Mouse (Mus musculus): ENCODE results near the gene Serpinf2.
A peak's percentile ranks its signal among the peaks of the same experiment; 100 is the strongest.

Serpinf2 gene

DNA sequence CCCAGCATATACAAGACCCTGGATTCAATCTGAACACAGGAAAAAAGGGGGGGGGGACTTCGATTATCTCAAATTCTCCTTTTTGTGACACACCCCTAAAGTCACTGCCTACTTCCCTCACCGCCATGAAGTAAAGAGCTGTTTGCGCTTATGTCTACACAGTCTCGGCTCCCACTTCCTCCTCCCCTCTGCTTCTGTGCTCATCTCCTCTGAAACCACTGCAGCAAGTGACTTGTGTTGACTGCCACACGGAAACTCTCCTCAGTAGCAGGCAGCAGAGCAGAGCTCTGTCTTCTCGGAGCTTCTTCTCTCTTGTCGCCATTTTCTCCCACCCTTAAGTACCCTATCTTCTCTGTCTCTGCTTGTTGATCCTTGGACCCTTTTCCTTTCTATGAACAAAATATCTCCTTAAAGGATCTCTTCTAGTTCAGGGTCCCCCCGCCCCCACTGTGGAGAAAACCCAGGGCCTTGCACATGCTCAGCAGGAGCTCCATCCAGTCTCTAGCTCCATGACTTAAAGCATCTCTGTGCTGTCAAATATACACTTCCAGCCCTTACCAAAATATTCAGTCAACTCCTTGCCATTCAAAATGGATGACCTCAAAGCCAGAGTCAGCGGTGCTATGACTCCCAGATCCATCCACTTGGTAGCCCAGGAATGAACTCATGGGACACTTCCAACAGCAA is 10.2 kb downstream of the Serpinf2 start:
- peak; percentile 25 for DNase-seq (ENCODE audit: low read depth)

DNA sequence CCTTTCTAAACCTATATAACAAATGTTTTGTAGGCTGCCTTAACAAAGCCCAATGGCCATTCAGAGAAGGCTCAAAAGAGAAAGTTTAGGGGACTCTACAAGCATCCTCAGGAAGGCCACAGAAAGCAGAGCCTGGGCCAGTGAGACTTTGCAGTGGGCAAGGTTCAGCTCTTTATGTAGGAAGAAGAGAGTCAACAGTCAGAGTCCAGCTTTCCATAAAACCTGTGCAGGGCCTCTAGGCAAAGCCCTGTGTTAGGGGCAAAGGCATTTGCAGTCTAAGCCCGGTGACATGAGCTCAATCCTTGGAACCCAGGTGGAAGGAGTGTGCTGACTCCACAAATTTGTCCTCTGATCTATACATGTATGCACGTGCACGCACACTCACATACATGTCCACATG is 14.9 kb downstream of the Serpinf2 start:
- DNase-seq (ENCODE audit: low read depth), result no peak

DNA sequence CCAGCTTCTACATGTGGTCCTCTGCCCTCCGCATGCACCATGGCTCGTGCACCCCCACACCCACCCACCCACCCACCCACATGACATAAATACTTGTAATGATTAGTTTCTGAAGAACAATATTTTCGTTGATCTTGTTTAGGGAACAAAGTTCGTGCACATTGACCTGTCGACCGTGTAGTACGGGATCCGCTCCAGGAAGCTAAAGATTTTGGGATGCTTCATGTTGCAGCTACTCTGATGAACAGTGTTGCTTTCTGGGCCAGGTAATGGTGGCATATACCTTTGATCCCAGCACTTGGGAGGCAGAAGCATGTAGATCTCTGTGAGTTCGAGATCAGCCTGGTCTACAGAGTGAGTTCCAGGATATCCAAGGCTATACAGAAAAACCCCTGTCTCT is 15.4 kb downstream of the Serpinf2 start:
- DNase-seq (ENCODE audit: low read depth), result no peak

DNA sequence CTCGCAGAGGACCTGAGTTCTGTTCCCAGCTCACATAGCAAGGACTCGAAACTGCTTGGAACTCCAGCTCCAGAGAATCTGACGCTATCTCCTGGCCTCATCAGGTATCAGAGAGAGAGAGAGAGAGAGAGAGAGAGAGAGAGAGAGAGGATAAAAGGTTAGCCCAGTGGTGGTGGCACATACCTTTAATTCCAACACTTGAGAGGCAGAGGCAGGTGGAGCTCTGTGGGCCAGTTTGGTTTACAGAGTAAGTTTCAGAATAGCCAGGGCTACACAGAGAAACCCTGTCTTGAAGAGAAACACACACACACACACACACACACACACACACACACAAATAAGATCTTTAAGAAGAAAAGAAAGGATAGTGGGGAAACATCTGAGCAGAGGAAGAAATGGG is 16.3 kb downstream of the Serpinf2 start:
- DNase-seq (ENCODE audit: low read depth), result no peak

DNA sequence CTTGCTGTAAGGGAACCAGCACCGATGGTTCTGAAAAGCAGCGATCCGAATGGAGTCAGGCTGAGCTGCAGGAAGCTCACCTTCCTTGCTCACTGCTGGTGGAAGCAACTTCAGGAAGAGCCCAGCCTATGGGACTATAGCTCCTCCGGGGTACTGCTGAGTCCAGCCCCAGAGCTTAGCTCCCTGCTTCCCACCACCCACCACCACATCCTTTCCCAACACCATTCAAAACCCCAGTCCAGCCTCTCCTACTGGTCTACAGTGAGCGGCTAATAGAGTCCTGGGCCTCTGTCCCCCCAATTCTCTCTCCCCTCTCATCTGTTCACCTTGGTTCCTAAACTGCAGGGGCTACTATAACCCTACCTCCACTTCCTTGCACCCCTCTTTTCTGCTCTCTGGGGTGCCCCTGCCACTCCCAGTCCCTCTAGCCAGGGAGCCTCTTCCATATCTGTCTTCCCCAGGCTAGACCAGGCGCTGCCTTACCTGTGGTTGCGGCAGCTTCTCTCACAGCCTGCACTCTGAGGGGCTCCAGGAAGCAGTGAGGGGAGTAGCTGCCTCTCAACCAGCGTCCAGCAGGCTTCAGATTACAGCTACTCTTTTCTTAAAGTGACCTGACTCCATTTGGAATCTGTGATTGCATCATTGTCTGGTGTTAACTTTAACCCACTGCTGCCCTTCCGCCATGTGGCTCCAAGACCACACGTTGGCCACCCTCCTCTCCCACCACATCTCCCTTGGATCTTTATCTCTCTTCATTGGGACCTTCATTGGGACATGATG is 17.2 kb downstream of the Serpinf2 start, which contains the start of gene Serpinf1:
TSS of gene Serpinf1 (minus strand) at position 689 of the 780 bp plus-strand sequence.
- no peak for DNase-seq (ENCODE audit: low read depth)

DNA sequence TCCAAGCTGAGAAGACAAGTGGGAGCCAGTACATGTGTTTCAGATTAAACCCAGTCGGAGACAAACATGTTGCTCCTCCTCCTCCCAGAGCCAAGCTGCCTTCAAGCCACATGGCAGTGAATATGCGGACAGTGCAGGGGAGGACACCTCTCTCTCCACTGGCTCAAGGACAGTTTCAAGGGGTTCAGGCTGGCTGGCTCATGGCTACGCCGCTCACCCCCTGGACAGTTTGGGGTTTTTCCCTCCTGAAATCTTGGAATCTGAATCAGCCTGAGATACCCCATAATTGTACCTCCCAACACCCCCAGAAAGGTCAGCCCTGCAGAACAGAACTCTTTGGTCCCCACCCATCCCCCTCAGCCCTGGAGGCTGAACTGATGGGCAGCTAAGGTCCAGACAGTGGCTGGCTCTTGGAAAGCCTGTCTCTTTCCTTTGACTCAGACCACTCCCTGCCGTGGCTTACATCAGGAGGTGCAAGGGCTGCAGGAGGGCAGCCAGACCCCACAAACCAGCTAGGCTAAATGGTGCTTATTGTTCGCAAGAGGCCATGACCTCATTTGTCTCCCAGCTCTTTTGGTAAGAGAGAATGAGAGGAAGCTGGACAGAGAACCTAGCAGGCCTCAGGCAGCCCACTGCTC is 17.9 kb downstream of the Serpinf2 start:
- DNase-seq (ENCODE audit: low read depth), result no peak

DNA sequence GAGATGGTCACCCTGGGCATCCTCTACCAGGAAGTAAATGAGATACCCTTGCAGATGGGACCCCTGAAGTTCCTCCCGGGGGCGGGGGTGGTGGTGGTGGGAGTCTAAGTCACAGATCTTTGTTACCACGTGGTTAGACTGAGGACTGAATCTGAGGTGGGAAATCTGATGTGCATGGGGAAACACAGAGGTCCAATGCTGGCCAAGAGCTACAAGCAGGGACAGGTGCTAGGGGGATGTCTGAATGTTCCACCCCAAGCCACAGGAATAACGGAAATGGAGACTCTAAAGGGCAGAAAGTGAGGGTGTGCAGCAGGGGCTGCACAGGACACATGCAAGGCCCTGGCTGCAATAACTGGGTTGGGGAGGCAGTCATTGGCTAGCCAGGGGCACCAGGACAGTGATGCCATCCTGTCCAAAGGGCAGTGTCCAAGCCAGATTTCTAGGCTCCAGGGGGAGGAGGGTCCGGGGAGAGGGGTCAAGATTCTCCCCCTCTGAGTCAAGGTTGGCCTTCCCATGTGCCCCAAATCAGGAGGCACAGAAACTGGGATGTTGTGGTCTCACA is 18.5 kb downstream of the Serpinf2 start:
- no peak for DNase-seq (ENCODE audit: low read depth)

DNA sequence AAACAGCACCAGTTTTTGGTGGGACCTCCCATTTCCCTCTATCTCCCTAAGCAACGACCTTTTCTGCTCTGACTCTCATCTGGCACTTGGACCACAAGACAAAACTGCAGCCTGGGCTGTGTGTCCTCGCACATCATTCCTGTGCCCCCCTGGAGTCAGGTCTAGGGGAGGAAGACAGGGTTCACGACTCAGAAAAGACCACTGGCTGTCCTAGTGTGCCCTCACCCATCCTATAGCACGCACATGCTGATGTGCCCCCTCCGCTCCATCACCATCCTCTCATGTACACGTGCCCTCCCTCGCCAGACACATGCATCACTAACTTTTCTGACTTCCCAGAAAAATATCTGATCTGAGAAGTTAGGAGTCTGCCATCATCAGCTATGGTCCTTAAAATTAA is 19.4 kb downstream of the Serpinf2 start:
- no peak for DNase-seq (ENCODE audit: low read depth)

DNA sequence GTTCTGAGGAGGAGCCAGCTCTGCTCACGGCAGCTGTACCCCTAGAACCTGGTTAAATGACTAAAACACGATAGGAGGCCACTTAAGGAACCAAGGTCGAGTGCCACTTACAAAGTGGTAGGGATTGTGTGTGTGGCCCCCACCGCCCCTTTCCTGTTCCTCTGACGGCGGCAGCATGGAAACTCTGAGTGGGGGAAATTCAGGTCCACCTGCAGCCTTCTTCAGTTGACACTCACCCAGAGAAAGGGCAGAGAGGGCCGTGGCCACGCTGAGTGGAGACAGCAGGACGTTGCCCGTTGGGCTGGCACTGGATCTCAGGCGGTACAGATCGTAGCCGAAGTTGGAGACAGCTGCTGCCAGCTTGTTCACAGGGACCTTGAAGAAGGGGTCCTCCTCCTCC is 23.4 kb downstream of the Serpinf2 start:
- DNase-seq (ENCODE audit: low read depth), result no peak

DNA sequence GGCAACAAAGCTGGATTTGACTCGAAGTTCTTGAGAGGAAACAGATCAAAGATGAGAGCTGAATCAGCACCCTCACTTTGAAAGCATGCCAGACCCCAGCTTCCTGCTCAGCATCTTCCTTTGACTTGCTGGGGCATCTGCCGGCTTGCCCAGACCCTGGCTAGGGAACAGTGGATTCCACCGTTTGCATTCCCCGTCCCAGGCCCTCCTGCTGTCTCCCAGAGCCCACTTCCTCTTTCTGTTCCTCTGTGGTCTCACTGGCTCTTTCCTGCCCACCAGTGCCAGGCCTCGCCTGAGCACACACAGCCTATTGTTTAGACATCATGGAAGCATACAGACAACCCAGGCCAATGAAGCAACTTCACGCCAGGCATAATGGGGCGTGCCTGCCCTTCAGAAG is 24.3 kb downstream of the Serpinf2 start:
- peak; percentile 39 for DNase-seq (ENCODE audit: low read depth)

DNA sequence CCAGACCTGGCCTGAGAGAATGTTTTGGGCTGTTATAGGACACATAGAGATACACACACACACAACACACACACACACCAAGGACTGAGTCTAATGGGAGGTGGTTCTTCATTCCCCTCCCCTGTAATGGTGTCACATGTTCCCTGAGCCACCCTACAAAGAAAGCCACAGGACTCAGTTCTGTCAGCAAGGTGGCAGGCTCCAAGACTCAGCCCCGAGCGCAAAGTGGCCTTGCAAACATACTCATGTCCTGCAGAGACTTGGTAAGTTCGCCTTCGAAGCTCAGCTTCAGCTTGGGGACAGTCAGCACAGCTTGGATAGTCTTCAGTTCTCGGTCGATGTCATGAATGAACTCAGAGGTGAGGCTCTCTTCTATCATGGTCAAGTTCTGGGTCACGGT is 28.8 kb downstream of the Serpinf2 start:
- DNase-seq (ENCODE audit: low read depth), result no peak

DNA sequence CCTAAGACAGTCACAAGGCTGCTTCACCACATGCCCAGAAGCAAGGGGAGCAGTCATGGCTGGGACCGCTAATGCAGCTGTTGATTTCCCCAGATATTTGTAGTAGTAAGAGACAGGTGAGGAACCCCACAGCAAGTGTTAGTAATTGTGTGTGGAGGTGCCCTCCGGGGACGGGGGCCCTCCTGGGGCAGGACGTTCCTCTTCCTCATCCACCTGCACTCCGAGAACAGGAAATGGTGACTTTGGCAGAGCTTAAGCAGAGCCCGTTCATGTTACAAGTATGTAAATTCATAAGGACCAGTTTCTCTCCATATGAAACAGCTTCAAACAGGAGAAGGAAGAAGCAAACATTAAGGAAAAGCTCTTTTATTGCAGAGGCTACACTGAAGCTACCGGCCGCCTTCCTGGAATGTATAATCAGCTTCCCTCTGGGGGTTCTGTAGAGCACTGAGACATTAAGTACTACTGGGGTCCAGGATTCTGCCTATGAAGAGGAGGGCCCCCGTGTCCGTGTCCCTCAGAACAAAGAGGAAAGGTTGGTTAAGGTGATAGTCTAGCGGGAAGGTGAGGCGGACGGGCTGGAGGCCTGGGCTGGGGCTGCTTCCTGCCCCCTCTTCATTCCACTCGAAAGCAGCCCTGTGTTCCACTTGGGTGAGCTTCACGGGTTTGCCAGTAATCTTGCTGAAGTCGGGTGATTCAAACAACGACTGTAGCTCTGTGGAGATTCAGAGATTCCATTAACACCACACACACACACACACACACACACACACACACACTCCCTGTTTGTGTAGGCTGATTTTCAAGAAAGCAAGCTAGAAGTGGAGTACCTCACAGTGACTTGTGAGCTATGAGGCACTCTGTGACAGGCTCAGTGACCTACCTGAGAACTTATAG is 29.5 kb downstream of the Serpinf2 start:
- no peak for DNase-seq (ENCODE audit: low read depth)

DNA sequence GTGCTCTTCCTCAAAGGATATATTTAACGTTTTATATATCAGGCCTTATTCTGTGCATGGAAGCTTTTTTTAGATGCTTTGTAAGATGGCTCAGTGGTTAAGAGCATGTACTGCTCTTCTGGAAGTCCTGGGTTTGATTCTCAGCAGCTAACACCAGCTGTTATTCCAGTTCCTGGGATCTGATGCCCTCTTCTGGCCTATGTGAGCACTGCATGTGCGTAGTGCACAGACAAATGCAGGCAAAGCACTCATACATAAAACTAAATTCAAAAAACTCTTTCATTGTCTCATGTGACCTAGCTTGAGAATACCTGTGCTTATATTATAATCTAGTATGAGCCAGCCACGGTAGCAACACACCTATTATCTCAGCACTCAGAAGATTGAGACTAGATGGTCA is 32.5 kb downstream of the Serpinf2 start:
- DNase-seq (ENCODE audit: low read depth), result peak; percentile 53

DNA sequence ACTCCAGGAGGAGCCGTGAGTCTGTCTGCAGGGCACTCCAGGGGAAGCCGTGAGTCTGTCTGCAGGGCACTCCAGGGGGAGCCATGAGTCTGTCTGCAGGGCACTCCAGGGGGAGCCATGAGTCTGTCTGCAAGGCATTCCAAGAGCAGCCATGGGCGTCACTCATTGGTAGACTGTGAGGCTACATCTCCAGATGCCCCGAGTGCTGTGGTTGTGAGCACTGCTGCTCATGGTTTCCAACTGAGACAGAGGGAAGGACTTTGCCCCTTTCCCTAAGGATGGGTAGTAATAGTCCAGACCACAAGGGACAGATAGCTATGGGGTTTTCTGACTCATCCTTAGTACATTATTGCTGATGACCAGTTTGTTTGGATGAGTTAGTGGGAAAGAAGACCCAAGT is 33.3 kb downstream of the Serpinf2 start:
- DNase-seq (ENCODE audit: low read depth), result no peak

DNA sequence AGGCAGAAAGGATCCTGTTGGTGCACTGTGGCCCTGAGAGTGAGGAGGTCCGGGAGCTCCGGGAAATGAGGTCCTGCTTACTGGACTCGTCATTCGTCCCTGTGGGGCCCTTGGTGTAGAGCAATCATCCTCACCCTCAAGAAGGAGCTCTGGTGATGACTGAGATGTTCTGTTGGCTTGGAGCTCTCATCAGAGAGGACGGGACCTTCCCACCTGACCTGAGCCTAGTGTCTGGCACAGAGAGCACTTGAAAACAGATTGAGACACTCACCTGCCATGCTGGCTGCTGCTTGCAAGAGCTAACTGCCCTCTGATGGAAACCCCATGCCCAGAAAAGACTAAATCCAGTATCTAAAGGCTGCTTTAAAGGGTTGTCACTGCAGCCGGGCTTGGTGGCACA is 34.6 kb downstream of the Serpinf2 start:
- DNase-seq (ENCODE audit: low read depth), result no peak

DNA sequence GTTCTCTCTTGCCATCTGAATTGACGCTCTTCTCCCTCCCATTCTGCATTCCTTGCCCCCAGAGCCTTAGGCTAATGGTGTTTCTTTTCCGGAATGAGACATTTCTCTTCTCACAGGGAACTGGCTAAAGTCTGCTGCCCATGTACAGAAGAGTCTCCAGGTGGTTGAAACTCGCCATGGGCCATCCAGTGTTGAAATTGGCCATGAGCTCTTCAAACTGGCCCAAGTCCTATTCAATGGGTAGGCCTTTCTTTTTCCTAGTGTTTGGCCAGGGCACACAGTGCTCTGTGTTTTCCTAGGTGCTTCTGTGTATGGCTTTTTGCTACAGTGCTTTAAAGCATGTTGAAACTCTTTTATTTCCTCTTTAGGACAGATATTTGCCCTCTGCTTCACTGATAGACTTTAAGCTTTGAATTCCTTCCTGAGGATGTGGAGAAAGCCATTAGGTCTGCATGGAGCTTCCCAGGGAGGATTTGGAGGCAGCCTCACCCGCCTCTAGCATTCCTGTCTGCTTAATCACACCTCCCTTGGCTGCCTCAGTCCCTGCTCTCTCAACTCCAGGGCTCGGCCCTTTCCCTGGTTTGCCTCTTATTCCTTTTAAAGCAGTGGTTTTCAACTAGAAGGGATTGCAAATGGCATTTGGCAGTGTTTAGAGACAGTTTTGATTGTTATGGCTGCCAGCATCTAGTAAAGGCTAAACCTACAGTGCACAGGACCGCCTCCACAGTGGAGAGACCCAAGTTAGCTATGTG is 35.9 kb downstream of the Serpinf2 start:
- DNase-seq (ENCODE audit: low read depth), result no peak

DNA sequence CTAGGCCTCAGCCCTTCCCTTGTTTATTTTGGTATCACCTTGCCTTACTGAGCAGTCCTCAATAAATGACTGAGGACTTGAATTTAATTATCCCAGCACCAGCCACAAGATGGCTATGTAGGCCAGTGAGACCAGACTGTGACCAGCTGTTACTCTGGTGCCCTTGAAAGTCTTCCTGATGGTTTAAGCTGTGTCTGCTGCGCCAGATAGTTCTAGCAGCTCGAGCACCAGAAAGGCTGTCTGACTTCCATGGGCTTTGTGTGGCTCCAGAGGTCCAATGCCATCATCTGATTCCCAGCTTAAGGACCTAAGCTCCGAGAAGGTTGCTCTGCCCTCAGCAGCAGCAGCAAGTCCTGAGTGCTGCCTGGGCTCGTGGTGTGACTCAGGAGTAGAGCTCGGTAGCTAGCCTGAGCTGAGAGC is 37.1 kb downstream of the Serpinf2 start:
- peak; percentile 24 for DNase-seq (ENCODE audit: low read depth)

DNA sequence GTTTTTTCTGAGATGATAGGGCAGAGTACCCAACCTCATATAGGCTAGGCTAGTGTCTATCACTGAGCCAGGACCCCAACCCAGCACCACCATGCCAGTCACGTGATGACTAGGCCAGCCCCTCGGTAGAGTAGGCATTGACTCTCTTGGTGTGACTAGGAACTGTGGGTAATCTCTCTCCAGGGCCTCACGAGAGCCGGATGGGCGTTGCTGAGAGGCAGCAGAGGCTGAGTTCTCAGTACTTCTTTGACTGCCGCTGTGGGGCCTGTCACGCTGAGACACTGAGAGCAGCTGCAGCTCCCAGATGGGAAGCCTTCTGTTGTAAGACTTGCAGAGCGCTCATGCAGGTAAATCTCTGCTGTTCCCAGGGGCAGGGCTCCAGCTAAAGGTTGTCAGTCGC is 39.3 kb downstream of the Serpinf2 start:
- no peak for DNase-seq (ENCODE audit: low read depth)

DNA sequence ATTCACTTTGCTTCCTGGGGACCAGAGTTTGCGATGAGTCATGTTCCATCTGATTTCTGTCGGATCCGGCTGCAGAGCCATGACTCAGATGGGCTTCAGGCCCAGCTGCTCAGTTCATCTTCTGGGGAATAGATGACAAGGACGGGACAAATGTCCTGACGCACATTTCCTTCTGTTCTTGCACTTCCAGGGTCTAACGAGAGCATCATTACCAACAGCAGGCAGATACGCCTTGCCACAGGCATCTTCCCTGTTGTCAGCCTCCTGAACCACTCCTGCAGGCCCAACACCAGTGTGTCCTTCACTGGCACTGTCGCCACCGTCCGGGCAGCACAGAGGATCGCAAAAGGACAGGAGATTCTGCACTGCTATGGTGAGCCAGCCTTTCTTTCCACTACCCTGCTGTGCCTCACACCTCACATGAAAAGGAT is 40.0 kb downstream of the Serpinf2 start:
- peak; percentile 22 for DNase-seq (ENCODE audit: low read depth)

DNA sequence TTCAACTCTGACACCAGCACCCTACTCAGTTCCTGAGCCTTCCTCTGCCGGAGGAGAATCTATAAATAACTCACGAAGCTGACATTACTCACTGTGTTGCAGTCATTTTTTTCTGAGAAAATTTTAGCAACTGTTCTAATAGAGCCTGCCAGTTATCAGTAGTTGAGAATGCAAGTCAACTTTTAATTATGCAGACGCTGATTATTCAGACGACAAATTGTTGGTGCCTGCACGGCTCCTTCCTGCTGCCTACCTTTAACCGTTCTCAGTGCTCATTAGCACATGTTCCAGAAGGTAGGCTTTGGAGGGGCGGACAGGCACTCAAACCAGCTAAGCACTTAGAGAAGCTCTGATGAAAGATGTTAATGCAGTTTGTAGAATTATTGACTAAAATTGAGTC is 41.9 kb downstream of the Serpinf2 start:
- DNase-seq (ENCODE audit: low read depth), result no peak

DNA sequence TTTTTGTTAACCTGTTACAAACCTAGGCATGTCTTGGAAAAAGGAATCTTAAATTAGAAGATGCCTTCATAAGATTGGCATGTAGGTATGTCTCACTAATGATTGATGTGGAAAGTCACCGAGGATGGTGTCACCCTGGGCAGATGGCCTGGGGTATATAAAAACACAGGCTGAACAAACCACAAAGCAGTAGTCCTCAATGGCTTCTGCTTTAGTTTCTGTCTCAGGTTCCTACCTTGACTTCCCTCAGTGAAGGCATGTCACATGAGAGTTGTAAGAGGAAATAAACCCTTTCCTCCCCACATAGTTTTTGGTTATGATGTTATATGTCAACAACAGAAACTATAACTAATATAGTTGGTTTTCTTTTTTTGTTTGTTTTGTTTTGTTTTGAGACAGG is 43.8 kb downstream of the Serpinf2 start:
- DNase-seq (ENCODE audit: low read depth), result no peak
